Mouse (Mus musculus): ENCODE results near the gene Car4. TPM values are rescaled to one million over a fixed set of nuclear protein-coding genes. Genes with fewer than 3 reads are reported as not detected.

Car4 gene
- total RNA-seq, 4 experiments from 2014 or later, result 1.5 to 3.5 (median 2.3) TPM

Other genes starting within 250 kb of the Car4 start
- gene Mrm1, start 138.3 kb upstream of the Car4 start, total RNA-seq (2022), result 10 to 100 TPM; 21.6 to 24.4 (median 22.9) TPM
- 10 to 100 TPM; 45.7 to 58.0 (median 50.5) TPM for gene Dhrs11, start 128.8 kb upstream of the Car4 start, total RNA-seq (2022)
- gene Ggnbp2, start 87.0 kb upstream of the Car4 start, total RNA-seq (2022), result 10 to 100 TPM; 76.1 to 91.6 (median 86.8) TPM
- 10 to 100 TPM; 10.3 to 16.5 (median 14.3) TPM for gene Myo19, start 77.6 kb upstream of the Car4 start, total RNA-seq (2022)
- gene Pigw, start 77.5 kb upstream of the Car4 start, total RNA-seq (2022), result 10 to 100 TPM in 2 of 4 experiments, 1 to 10 TPM in 2; 8.4 to 11.1 (median 9.8) TPM
- gene Znhit3, start 41.4 kb upstream of the Car4 start, total RNA-seq (2022), result 10 to 100 TPM in 3 of 4 experiments, 1 to 10 TPM in 1; 9.0 to 17.7 (median 15.3) TPM
- 10 to 100 TPM; 43.6 to 53.1 (median 51.9) TPM for gene Usp32, start 182.4 kb downstream of the Car4 start, total RNA-seq (2022)
- 1 to 10 TPM in 2 of 4 experiments, under 1 TPM in 1, not detected in 1; 0.32 to 3.8 (median 2.4) TPM for gene 1700125H20Rik, start 212.6 kb downstream of the Car4 start, total RNA-seq (2022)